Mouse (Mus musculus): Measurements from ENCODE around the gene Gpr65. TPM values are rescaled to one million over a fixed set of nuclear protein-coding genes. Genes with fewer than 3 reads are reported as not detected.

Gpr65 gene
- polyA plus RNA-seq, 1 experiment = 0.36 TPM

DNA sequence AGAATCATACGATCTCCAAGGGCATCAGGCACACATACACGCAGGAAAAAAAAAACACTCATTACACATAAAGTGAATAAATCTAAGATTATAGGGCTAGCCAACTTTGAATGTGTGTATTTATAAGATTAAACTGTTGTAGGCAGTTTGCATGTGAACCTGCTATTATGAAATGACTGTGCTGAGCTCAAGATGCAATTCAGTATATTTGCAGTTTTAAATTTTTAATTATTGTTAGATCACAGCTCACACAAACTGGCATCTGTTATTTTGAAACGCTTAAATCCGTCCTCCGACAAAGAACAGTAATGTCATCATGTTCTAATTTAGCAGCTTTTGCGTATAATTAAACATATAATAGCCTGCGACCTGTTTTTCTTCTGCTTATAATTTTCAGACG lies 12.6 kb downstream of the Gpr65 start:
- no peak for DNase-seq (ENCODE audit: extremely low spot score in 1 of 2, low spot score in 1 of 2)

DNA sequence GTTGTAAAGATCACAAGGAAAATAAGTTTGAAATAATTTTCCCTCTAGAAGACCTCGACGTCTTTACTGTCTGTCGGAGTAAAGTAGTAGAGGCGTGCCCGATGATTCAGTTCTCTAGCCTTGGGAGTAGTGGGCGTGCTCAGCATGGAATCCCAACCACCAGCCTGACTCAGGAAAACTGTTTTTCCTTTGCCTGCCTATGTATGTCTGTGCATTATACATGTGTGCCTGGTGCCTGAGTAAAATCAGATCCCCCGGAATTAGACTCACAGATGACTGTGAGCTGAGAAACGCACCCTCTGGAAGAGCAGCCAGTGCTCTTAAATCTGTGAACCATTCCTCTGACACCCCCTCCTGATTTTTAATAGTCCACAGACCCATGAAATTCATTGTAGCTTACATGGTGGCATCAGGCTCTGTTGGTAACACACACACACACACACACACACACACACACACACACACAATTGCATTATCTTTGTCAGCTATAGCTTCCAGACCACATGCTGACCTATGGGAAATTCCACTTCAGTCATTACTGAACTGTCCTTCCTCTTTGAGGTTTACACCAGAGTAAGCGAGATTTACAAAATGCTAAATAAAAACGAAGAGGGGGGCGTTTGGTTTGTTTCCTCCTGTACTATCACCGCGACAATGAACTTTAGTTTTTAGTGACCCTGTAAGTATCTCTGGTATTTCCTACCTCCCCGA lies 14.5 kb downstream of the Gpr65 start:
- DNase-seq (ENCODE audit: extremely low spot score in 1 of 2, low spot score in 1 of 2) = peak; percentile 44 to 67

DNA sequence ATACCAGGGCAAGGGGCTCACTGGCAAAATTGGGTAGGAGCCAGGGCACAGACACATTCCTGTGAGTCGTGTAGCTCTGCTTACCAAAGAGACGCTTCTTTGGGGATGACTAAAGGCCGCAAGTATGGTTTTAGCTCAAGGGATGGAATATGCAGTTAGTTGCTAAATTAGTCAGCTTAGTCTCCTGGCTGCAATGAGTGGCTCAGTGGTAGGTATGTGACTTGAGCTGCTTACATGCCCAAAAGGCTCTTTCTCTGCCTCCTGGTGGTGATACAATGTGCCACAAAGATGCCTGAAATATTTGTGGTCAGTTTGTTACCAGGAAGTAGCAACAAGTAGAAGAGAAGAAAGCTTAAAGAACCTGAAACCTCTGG lies 15.0 kb downstream of the Gpr65 start:
- no peak for DNase-seq (ENCODE audit: extremely low spot score in 1 of 2, low spot score in 1 of 2)

DNA sequence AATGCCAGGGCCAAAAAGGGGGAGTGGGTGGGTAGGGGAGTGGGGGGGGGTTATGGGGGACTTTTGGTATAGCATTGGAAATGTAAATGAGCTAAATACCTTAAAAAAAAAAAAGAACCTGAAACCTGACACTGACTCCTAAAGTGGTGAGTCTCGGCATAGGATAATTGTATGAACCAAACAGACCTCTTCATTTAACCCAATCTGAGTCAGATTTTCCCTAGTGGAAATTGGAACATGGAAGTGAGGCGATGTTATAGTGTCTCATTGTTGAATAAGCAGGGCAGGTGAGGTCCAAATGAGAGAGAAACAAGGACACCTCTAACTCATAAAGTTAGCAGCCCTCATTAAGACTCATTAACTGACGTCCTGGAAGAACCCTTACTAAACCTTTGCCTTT lies 16.0 kb downstream of the Gpr65 start:
- no peak for DNase-seq (ENCODE audit: extremely low spot score in 1 of 2, low spot score in 1 of 2)

DNA sequence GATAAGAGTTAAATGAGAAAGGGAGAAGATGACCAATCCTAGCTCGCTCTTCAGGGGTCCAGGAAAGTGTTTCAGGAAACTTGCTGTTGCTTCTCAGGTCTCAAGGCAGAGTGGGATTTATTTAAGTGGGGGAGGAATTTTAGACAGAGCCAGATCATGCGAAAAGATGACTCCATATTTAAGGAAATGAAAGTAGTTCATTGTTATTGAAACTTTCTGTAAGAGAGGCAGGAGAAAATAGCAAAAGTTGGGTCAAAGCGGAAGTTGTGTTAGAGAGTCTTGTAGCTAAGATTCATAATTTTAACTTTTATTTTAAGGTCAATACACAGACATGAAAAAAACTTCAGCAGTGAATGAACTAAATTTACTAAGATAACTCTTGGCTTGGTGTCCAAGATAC lies 22.0 kb downstream of the Gpr65 start:
- DNase-seq (ENCODE audit: extremely low spot score in 1 of 2, low spot score in 1 of 2) = no peak

DNA sequence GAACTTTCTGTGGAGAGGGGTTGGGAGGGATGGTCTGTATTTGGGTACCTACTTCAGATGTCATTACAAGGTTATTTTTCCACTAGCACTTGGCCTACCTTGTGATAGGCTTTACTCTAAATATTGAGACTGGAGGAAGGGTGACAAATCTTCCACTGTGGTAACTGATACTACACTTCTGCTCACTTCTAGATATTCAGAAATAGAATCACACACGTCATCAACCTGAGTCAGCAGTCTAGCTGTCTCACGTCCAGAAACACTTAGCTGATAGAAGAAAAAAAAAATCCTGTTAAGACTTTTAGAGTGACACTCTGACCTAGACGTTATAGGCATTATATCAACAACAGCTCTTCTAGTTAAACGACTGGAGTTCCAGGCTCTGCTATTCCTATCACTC lies 23.8 kb downstream of the Gpr65 start:
- DNase-seq (ENCODE audit: extremely low spot score in 1 of 2, low spot score in 1 of 2) = no peak

DNA sequence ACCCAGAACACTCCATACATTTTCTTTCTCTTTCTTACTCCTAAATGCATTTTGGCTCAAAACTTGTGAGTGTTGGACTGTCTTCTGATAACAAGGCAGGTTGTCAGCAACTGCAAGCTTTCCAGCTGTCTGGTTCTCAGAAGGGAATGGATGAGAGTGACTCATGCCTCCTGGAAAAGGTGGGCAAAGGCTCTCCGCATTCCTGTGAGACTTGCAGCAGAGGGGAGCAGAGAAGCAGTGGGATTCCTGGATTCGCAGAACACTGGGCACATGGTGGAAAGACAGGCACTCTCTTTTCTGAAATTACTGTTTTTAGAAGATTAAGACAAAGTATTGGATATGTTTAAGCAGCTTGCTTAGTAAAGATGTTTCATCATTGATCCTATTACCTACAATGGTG lies 25.8 kb downstream of the Gpr65 start:
- DNase-seq (ENCODE audit: extremely low spot score in 1 of 2, low spot score in 1 of 2) = peak in 1 of 2 experiments; percentile 20

DNA sequence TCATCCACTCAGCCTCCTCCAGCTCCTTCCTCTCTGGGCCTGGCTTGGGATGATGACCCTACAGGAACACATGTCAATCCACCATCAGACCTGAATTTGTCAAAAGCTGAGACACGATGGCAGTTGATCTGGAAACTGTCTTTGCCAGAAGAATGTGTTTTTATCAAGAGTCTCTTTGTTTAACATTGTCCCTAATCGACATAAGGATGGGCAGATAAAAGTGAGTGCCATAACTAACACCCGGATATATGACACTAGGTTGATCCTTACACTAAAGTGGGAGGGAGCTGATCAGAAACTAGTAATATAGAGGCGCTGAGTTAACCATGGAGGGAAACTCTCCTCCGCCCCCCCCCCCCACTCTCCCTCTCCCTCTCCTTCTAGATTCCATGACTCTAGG lies 33.5 kb downstream of the Gpr65 start:
- no peak for DNase-seq (ENCODE audit: extremely low spot score in 1 of 2, low spot score in 1 of 2)

DNA sequence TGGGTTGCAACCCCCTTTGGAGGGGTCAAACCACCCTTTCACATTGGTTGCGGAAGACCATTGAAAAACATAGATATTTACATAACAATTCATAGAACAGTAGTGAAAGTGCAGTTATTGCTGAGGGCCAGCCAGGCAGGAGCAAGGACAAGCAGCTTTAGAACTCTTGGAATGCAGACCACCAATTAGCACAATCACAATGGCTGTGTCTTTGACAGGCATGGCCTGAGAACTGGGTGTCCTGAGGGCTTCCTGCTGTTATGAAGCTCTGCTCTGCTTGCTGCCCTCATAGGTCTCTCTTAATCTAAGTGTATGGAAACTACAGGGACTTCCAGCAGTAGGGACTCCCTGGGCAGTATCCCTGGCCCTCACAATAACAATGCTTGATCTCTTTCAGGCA lies 34.6 kb downstream of the Gpr65 start:
- no peak for DNase-seq (ENCODE audit: extremely low spot score in 1 of 2, low spot score in 1 of 2)

DNA sequence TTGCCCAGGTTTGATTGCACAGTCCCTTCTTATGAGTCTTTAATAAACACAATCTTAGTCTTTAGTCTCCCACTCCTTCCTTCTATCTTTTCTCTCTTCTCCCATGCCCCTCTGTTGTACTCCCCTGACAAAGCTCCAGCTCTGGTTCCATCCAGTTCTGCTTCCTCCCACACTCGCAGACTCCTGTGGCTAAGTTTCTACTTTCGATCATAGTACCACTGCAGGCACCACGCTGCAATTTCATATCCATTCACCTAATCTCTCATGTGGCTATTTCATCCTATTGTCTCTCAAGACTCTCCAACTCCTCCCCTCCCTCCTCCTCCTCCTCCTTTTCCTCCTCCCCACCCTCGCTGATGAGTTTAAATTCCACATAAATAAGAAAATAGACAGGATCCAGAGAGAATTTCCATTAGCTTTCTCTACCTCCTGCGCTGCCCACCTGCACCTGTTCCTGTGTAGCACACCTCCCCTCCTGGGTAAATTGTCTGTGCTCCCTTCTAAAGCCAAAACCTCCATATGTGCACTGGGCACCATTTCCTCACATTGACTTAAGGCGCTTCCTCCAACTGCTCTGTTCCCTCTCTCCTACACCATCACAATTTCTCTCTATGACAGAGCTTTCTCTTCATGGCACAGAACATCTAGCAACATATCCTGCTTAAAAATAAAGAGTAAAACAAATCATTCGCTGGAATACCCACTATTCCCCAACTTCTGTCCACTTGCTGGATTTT lies 38.9 kb downstream of the Gpr65 start:
- peak in 1 of 2 experiments; percentile 27 for DNase-seq (ENCODE audit: extremely low spot score in 1 of 2, low spot score in 1 of 2)

DNA sequence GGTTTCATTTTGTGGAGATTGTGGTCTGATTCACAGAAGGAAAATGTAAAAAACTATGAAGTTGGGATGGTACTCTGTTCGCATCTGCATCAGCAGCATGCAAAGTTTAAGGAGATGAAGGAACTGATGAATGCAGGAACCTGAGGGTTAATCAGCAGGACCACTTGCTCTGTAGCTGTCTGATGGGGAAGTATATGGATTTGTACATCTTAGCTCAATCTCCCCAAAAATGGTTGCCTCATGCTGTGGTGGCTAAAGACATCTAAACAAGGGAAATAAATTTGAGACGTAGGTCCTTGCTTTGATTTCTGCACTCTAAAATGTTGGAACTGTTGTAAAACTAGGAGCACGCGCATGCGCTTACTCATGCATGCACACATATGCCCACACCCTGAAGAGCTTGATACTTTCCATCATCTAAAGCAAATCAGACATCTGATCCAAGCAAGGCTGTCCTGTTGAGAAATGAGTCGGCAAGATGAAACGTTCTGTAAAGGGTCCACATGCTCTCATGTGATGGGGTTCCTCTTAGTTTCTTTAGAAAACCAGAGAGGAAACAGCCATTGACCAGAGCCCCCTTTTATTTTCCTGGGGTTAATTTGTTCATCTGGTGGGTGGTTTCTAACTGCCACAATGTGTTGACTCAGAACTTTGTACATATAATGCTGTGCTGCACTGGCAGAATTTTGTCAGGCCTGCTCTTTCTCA lies 43.1 kb downstream of the Gpr65 start:
- DNase-seq (ENCODE audit: extremely low spot score in 1 of 2, low spot score in 1 of 2) = no peak

DNA sequence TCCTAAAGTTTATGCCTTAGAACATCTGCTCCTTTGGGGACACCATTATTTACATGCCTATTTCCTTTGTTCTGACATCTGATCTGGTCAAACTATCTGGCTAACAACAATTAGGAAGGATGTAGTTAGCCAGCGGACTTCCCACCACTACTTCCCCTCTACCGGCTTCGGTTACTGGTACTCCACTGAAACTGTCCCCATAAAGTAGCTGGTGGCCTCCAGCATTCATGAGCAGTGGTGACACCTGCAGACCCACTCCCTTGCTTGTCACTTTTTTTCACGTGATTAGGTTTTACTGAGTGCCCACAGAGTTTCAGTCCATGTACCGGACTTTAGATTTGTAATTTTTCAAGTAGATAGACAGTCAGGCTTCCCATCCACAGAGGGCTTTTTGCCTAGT lies 47.5 kb downstream of the Gpr65 start:
- no peak for DNase-seq (ENCODE audit: extremely low spot score in 1 of 2, low spot score in 1 of 2)

DNA sequence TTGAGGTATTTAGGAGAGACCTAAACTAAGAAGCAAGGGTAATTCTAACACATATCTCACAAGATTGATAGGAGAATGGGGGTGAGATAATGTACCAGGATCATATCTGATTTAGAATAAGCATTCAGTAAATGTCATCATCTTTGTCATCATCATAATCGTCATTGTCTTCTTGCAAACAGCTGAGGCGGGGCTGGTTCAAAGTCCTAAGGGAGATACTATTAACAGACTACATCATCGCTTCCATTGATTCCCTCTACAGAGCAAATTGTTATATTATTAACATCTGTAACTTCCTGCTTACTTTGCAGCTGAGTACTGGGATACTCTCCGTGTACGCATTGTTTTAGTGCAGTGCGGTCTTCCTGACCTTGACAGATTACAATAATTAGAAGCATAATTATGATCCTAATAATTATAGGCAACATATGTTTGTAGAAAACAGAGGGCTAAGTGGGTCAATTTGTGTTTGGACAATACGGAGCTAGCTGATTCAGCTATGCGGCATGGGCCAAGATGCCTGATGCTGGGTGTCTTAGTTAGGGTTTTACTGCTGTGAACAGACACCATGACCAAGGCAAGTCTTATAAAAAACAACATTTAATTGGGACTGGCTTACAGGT lies 49.4 kb downstream of the Gpr65 start:
- DNase-seq (ENCODE audit: extremely low spot score in 1 of 2, low spot score in 1 of 2) = no peak

DNA sequence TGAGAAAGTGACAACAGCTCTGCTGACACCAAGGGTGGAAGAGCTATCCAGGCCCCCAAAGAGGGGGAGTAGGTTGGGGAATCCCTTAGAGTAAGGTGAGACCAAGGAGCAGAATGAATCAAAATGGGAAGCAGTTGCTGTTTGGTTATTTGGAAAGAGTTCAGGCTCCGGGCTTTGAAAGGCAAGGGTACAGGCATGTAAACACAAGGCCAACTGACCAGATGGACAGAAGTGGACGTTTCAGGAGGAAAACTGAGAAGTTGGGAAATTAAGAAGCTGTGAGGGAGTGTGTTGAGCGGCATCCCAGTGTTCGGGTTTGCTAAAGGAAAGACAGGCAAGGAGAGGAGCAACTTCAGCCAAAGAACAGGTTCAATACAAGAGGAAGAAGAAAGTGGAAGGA lies 54.0 kb downstream of the Gpr65 start:
- DNase-seq (ENCODE audit: extremely low spot score in 1 of 2, low spot score in 1 of 2) = no peak

DNA sequence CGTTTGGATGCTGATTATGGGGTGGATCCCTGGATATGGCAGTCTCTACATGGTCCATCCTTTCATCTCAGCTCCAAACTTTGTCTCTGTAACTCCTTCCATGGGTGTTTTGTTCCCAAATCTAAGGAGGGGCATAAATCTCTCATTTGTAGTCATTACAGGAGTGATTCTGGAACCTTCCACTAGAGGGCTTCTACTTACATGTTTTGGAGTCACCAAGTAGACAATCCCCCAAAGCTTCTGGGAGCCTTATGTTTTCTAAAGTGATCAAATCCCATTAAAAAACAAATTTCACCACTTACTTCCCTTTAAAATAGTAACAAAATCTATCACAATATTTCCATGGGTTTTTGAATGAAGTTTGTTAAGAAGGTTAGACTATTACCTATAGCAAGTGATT lies 55.7 kb downstream of the Gpr65 start:
- DNase-seq (ENCODE audit: extremely low spot score in 1 of 2, low spot score in 1 of 2) = peak in 1 of 2 experiments; percentile 86

Other genes with a start within 250 kb of the Gpr65 start
- 32.7 and 34.5 TPM in 2 replicates for gene Galc, start 9.2 kb upstream of the Gpr65 start, polyA plus RNA-seq (2012; rRNA removed)